Mouse (Mus musculus) cortical plate, adult 2 months (tissue): ENCODE measurements around the gene Sfrp2.

Experiments used
- CTCF ChIP-seq: fragments of 200-500 bp; IDR thresholded peaks from 2 replicates; pipeline ENCODE4 v1.5.1; 2011; ENCODE audit warnings: mild to moderate bottlenecking, control low read depth, low read length; ENCODE audit not compliant: insufficient read depth; ENCODE audit errors: extremely low read depth
- POLR2A ChIP-seq: fragments of 200-500 bp; IDR thresholded peaks from 2 replicates; pipeline ENCODE4 v1.6.1; 2011; ENCODE audit warnings: mild to moderate bottlenecking, low read length, control low read depth; ENCODE audit not compliant: insufficient read depth; ENCODE audit errors: extremely low read depth

- TF ChIP-seq POLR2A (no peak), CTCF (no peak)
Observed at GRCm38 (mm10) chr3:83752196-83752595, 13.9 kb upstream of the Sfrp2 start.
